In genomic region chr10:76973797-76974436, GRCm38 (mm10) we compare ENCODE assay signal across 17 mouse cellular contexts. TPM values are rescaled to one million over a fixed set of nuclear protein-coding genes. Genes with fewer than 3 reads are reported as not detected.
DNase-seq lines count a peak whose midpoint lies in the region; ATAC-seq and TF ChIP-seq lines count a peak whose summit lies in the region.
"Had no signal": no experiment of that assay in that cellular context is flagged by ENCODE, and none has a peak within 500 bp of the region (broad histone marks: within the 10 kb centered on the region; RNA-seq: fewer than 3 reads in every experiment).

No protein-coding gene starts in this region.

- no peak overlapping the region for H3K9ac ChIP-seq in hindbrain, postnatal 0 days (replicated peaks; ENCODE audit: low read length)
- no peak overlapping the region for H3K9ac ChIP-seq in hindbrain, embryonic 14.5 days
- H3K9ac ChIP-seq in forebrain, embryonic 14.5 days (ENCODE audit: low read length) = no peak overlapping the region
- H3K9ac ChIP-seq in midbrain, embryonic 14.5 days (replicated peaks; ENCODE audit: low read length) = no peak overlapping the region; the same call in 1 of the 2 replicates
- H3K9ac ChIP-seq: heart, embryonic 12.5 days; hindbrain, embryonic 12.5 days; liver, embryonic 12.5 days; neural tube, embryonic 15.5 days had no signal

- H3K27ac ChIP-seq in hindbrain, postnatal 0 days = no peak overlapping the region
- no peak overlapping the region for H3K27ac ChIP-seq in hindbrain, embryonic 14.5 days
- H3K27ac ChIP-seq in forebrain, embryonic 14.5 days (ENCODE audit: low read depth, low read length) = no peak overlapping the region
- H3K27ac ChIP-seq in midbrain, embryonic 14.5 days (replicated peaks; ENCODE audit: low read depth, low read length) = no peak overlapping the region
- H3K27ac ChIP-seq: hindbrain, embryonic 12.5 days; liver, embryonic 12.5 days; neural tube, embryonic 15.5 days had no signal

- no peaks in the 10 kb centered on the region for H3K36me3 ChIP-seq in hindbrain, postnatal 0 days (ENCODE audit: insufficient read depth, low read length)
- H3K36me3 ChIP-seq in hindbrain, embryonic 14.5 days (replicated peaks; ENCODE audit: control insufficient read depth, insufficient read depth) = no peaks in the 10 kb centered on the region
- no peaks in the 10 kb centered on the region for H3K36me3 ChIP-seq in forebrain, embryonic 14.5 days (ENCODE audit: control insufficient read depth, insufficient read depth, low read length)
- no peaks in the 10 kb centered on the region for H3K36me3 ChIP-seq in midbrain, embryonic 14.5 days (ENCODE audit: control insufficient read depth, insufficient read depth, low read length)
- H3K36me3 ChIP-seq: heart, embryonic 12.5 days; hindbrain, embryonic 12.5 days; liver, embryonic 12.5 days; neural tube, embryonic 15.5 days had no signal

- no peaks in the 10 kb centered on the region for H3K9me3 ChIP-seq in hindbrain, postnatal 0 days (ENCODE audit: low read length)
- no peaks in the 10 kb centered on the region for H3K9me3 ChIP-seq in hindbrain, embryonic 14.5 days (ENCODE audit: control insufficient read depth, low read length)
- no peaks in the 10 kb centered on the region for H3K9me3 ChIP-seq in forebrain, embryonic 14.5 days (replicated peaks; ENCODE audit: control insufficient read depth, low read length)
- no peaks in the 10 kb centered on the region for H3K9me3 ChIP-seq in midbrain, embryonic 14.5 days (ENCODE audit: control insufficient read depth, low read length)
- H3K9me3 ChIP-seq: heart, embryonic 12.5 days; hindbrain, embryonic 12.5 days; liver, embryonic 12.5 days; neural tube, embryonic 15.5 days had no signal

- no peak overlapping the region for H3K4me3 ChIP-seq in hindbrain, postnatal 0 days (ENCODE audit: low read length)
- no peak overlapping the region for H3K4me3 ChIP-seq in hindbrain, embryonic 14.5 days (replicated peaks; ENCODE audit: low read length)
- no peak overlapping the region for H3K4me3 ChIP-seq in forebrain, embryonic 14.5 days (ENCODE audit: low read depth, low read length)
- H3K4me3 ChIP-seq in midbrain, embryonic 14.5 days (replicated peaks; ENCODE audit: low read depth, low read length) = no peak overlapping the region
- H3K4me3 ChIP-seq: heart, embryonic 12.5 days; hindbrain, embryonic 12.5 days; liver, embryonic 12.5 days; neural tube, embryonic 15.5 days had no signal

- intact Hi-C loops in left cerebral cortex, postnatal 10 days (cut with DNase I) = no loop called here

- no peaks in the 10 kb centered on the region for H3K27me3 ChIP-seq in hindbrain, postnatal 0 days (ENCODE audit: insufficient read depth, low read length)
- H3K27me3 ChIP-seq in hindbrain, embryonic 14.5 days (ENCODE audit: control insufficient read depth, insufficient read depth, low read length) = no peaks in the 10 kb centered on the region
- no peaks in the 10 kb centered on the region for H3K27me3 ChIP-seq in forebrain, embryonic 14.5 days (replicated peaks; ENCODE audit: control insufficient read depth, insufficient read depth, low read length)
- no peaks in the 10 kb centered on the region for H3K27me3 ChIP-seq in midbrain, embryonic 14.5 days (ENCODE audit: control insufficient read depth, insufficient read depth, low read length)
- H3K27me3 ChIP-seq: heart, embryonic 12.5 days; hindbrain, embryonic 12.5 days; liver, embryonic 12.5 days; neural tube, embryonic 15.5 days had no signal

- DNase-seq in hindbrain, postnatal 0 days (ENCODE audit: low spot score) = no peak
- DNase-seq in hindbrain, embryonic 14.5 days (ENCODE audit: low spot score) = no peak
- no peak for DNase-seq in forebrain, embryonic 14.5 days (ENCODE audit: low spot score)
- DNase-seq in midbrain, embryonic 14.5 days = peak; percentile 42
- no peak for DNase-seq in left cerebral cortex, postnatal 10 days (ENCODE audit: extremely low spot score in 1 of 2, low spot score in 2 of 2)
- DNase-seq in lung, postnatal 36 days = no peak
- DNase-seq: cerebellum, adult 11-12 months; gastrocnemius, postnatal 36 days; kidney, adult 2 months; right cerebral cortex, postnatal 14 days had no signal

- no peak for ATAC-seq in hindbrain, postnatal 0 days
- ATAC-seq in hindbrain, embryonic 14.5 days (ENCODE audit: low FRiP score) = no peak
- no peak for ATAC-seq in forebrain, embryonic 14.5 days
- ATAC-seq in midbrain, embryonic 14.5 days (ENCODE audit: low FRiP score, low TSS enrichment) = no peak
- ATAC-seq in megakaryocyte, adult 5-6 weeks (ENCODE audit: poor library complexity, severe bottlenecking) = no peak
- ATAC-seq: liver, embryonic 12.5 days; lung, postnatal 0 days had no signal

- TF ChIP-seq CTCF in hindbrain, postnatal 0 days (IDR thresholded peaks at IDR 0.05; ENCODE audit: low read depth) = no peak

- WGBS in hindbrain, postnatal 0 days = 30% methylated on average over 15 of the region's 15 CpGs
- 40% methylated on average over 15 of the region's 15 CpGs for WGBS in hindbrain, embryonic 14.5 days
- 35% methylated on average over 15 of the region's 15 CpGs for WGBS in forebrain, embryonic 14.5 days
- WGBS in midbrain, embryonic 14.5 days = 6% methylated on average over 15 of the region's 15 CpGs

- H3K4me2 ChIP-seq in hindbrain, postnatal 0 days (ENCODE audit: low read depth, low read length) = peak overlapping the region; percentile 21; the same call in 1 of the 2 replicates
- no peak overlapping the region for H3K4me2 ChIP-seq in hindbrain, embryonic 14.5 days (replicated peaks)
- H3K4me2 ChIP-seq in forebrain, embryonic 14.5 days (ENCODE audit: low read length) = 0 out of 2 replicates have a peak overlapping the region, but pooled peaks have one; percentile 16
- H3K4me2 ChIP-seq in midbrain, embryonic 14.5 days (ENCODE audit: low read length) = peak overlapping the region; percentile 24
- H3K4me2 ChIP-seq: heart, embryonic 12.5 days; hindbrain, embryonic 12.5 days; liver, embryonic 12.5 days; neural tube, embryonic 15.5 days had no signal

- H3K4me1 ChIP-seq in hindbrain, postnatal 0 days (ENCODE audit: insufficient read depth, low read length) = no peaks in the 10 kb centered on the region
- H3K4me1 ChIP-seq in hindbrain, embryonic 14.5 days (replicated peaks; ENCODE audit: control insufficient read depth, insufficient read depth, low read length) = no peaks in the 10 kb centered on the region
- peaks cover 7% of the 10 kb centered on the region for H3K4me1 ChIP-seq in forebrain, embryonic 14.5 days (ENCODE audit: control insufficient read depth, insufficient read depth, low read length)
- no peaks in the 10 kb centered on the region for H3K4me1 ChIP-seq in midbrain, embryonic 14.5 days (ENCODE audit: control insufficient read depth, insufficient read depth, low read length)
- H3K4me1 ChIP-seq: neural tube, embryonic 15.5 days had no signal

RNA-seq across cellular contexts. Expression of gene Pcbp3, which starts 12.2 kb away (rescaled TPM):
- total RNA-seq in hindbrain, postnatal 0 days (2014; rRNA removed) = 57.0 and 59.0 TPM in 2 replicates
- polyA plus RNA-seq in hindbrain, postnatal 0 days (2015; fragmentation: Nextera tagmentation; extraction: Ambion mirVana) = 92.9 and 95.6 TPM in 2 replicates
- polyA plus RNA-seq in hindbrain, embryonic 14.5 days (2014; fragmentation: Nextera tagmentation; extraction: Ambion mirVana) = 45.2 and 45.3 TPM in 2 replicates
- 30.5 and 39.0 TPM in 2 replicates for polyA plus RNA-seq in forebrain, embryonic 14.5 days (2014; fragmentation: Nextera tagmentation; extraction: Ambion mirVana)
- 37.3 and 43.3 TPM in 2 replicates for polyA plus RNA-seq in midbrain, embryonic 14.5 days (2014; fragmentation: Nextera tagmentation; extraction: Ambion mirVana)
- total RNA-seq in left cerebral cortex, postnatal 10 days (2021) = 10 to 100 TPM; 72.8 to 79.4 TPM
- total RNA-seq in megakaryocyte, adult 5-6 weeks (2015) = 4.4 and 5.7 TPM in 2 replicates
- 4.7 and 6.2 TPM in 2 replicates for total RNA-seq in megakaryocyte, adult 5-6 weeks (2017)
- total RNA-seq: CH12.LX had no signal

RNA-seq across cellular contexts. Expression of gene Slc19a1, which starts 58.1 kb away (rescaled TPM):
- total RNA-seq in hindbrain, postnatal 0 days (2014; rRNA removed) = 41.6 and 49.8 TPM in 2 replicates
- 45.5 and 48.6 TPM in 2 replicates for polyA plus RNA-seq in hindbrain, postnatal 0 days (2015; fragmentation: Nextera tagmentation; extraction: Ambion mirVana)
- 42.1 and 42.4 TPM in 2 replicates for polyA plus RNA-seq in hindbrain, embryonic 14.5 days (2014; fragmentation: Nextera tagmentation; extraction: Ambion mirVana)
- polyA plus RNA-seq in forebrain, embryonic 14.5 days (2014; fragmentation: Nextera tagmentation; extraction: Ambion mirVana) = 33.1 and 38.0 TPM in 2 replicates
- polyA plus RNA-seq in midbrain, embryonic 14.5 days (2014; fragmentation: Nextera tagmentation; extraction: Ambion mirVana) = 33.5 and 37.5 TPM in 2 replicates
- 10 to 100 TPM; 27.4 to 27.6 TPM for total RNA-seq in left cerebral cortex, postnatal 10 days (2021)
- 2.1 and 3.3 TPM in 2 replicates for total RNA-seq in megakaryocyte, adult 5-6 weeks (2015)
- total RNA-seq in megakaryocyte, adult 5-6 weeks (2017) = 2.6 and 4.3 TPM in 2 replicates
